Mouse (Mus musculus) limb, embryonic 12.5 days (tissue): ENCODE results near the gene Blmh. TPM values are rescaled to one million over a fixed set of nuclear protein-coding genes. Genes with fewer than 3 reads are reported as not detected.

Experiments
- ATAC-seq: fragments of 200-750 bp; cut with Nextera tagmentation; 2 replicates; pipeline ENCODE4 v1.8.0; 2017; ENCODE audit warnings: low read depth, moderate TSS enrichment; ENCODE audit not compliant: insufficient number of reproducible peaks, insufficient read depth, low FRiP score, low TSS enrichment
- H3K27ac ChIP-seq: fragments of 300-500 bp; sonication (generic); 2 replicates; pipeline ENCODE4 v1.5.1; 2016; ENCODE audit warnings: mild to moderate bottlenecking, moderate library complexity
- H3K27me3 ChIP-seq: fragments of 300-500 bp; sonication (generic); 2 replicates; pipeline ENCODE4 v1.6.1; 2016; ENCODE audit warnings: mild to moderate bottlenecking, moderate library complexity
- H3K36me3 ChIP-seq: fragments of 300-500 bp; sonication (generic); 2 replicates; pipeline ENCODE4 v1.6.1; 2016; ENCODE audit warnings: mild to moderate bottlenecking, moderate library complexity
- H3K4me1 ChIP-seq: fragments of 300-500 bp; sonication (generic); replicated peaks from 2 replicates; pipeline ENCODE4 v1.6.1; 2016
- H3K4me2 ChIP-seq: fragments of 300-500 bp; sonication (generic); 2 replicates; pipeline ENCODE4 v1.6.1; 2016; ENCODE audit warnings: mild to moderate bottlenecking, moderate library complexity
- H3K4me3 ChIP-seq: fragments of 300-500 bp; sonication (generic); replicated peaks from 2 replicates; pipeline ENCODE4 v1.5.1; 2016; ENCODE audit warnings: mild to moderate bottlenecking
- H3K9ac ChIP-seq: fragments of 300-500 bp; sonication (generic); replicated peaks from 2 replicates; pipeline ENCODE4 v1.6.1; 2016; ENCODE audit warnings: mild to moderate bottlenecking, moderate library complexity
- H3K9me3 ChIP-seq: fragments of 300-500 bp; sonication (generic); 2 replicates; pipeline ENCODE4 v1.6.1; 2016; ENCODE audit warnings: mild to moderate bottlenecking, moderate library complexity
- WGBS: fragments of 180-500 bp; shearing (Covaris S2); methylation state at CpG from one replicate; pipeline ENCODE4 v1.1.7; 2016; 5-methylcytosine and 5-hydroxymethylcytosine counted together
- polyA plus RNA-seq: library from polyadenylated mRNA; unstranded; fragments of >200 nt; fragmentation: Nextera tagmentation; extraction: Ambion mirVana; gene quantifications from 2 replicates; pipeline ENCODE4 v1.2.1, GENCODE M21; 2016

Gene Blmh
- polyA plus RNA-seq, 1 experiment from 2014 or later = 212 TPM

DNA sequence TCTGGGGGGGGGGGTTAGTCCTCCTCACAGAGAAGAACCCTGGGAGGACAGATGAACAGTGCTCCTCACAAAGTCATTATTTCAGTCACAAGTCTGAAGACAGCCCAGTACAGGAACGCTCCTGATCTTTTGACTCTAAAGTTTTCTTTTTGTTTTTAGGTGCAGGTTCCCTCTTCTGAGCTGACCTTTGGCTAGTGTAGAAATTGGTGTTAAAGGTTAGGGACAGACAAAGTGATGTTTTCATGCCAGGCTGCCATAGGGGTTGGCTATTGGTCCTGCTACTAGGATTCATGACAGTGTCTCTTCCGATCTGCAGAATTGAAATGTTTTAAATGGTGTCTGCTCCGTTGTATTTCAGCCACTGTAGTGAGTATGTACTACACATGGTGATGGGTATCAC is 103.5 kb downstream of the Blmh start:
- Histone ChIP-seq H3K27me3 (no peaks in the 10 kb centered on the region), H3K9ac (no peak overlapping the region), H3K36me3 (no peaks in the 10 kb centered on the region), H3K4me1 (no peaks in the 10 kb centered on the region), H3K4me3 (no peak overlapping the region), H3K27ac (no peak overlapping the region), H3K4me2 (no peak overlapping the region), H3K9me3 (no peaks in the 10 kb centered on the region)
- 88% methylated on average over 3 of the region's 3 CpGs for WGBS
- no peak for ATAC-seq

DNA sequence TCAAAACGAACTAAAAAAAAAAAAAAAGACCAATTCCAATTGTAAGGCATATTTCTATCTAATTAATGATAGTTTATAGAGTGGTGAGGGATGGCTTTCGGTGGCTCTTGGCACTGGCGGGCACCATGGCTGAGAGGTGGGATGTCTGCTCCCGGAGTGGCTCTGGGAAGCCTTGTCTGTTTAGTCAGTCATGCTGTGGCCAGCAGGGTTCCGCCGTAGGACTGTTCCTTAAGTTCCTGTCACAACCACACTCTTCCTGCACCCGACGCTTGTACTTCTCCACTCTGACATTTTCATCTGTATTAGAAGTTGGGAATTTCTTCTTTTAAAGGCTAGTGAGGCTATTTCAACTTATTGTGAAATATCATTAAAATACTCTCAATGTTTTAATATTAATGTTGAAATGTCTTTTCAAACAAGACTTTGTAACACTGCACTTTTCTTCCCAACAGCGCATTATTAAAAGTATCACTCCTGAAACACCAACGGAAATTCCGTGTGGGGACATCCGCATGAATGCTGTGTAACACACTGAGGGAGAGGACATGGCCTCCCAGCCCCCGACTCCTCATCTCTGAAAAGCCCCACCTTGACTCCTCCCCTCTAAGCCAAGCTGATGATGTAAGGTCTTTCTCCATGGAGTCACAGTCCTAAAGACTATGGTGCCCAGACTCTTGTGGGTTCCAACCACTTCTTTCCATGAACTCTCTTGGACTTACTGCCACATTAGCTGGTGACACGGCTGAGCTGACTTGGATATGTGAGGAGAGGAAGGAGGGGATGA is 106.7 kb downstream of the Blmh start:
- H3K36me3 ChIP-seq = no peaks in the 10 kb centered on the region
- no peak for ATAC-seq
- 75% methylated on average over 14 of the region's 14 CpGs for WGBS
- H3K4me1 ChIP-seq = no peaks in the 10 kb centered on the region
- H3K4me2 ChIP-seq = no peak overlapping the region
- H3K4me3 ChIP-seq = no peak overlapping the region
- H3K9ac ChIP-seq = no peak overlapping the region
- H3K27me3 ChIP-seq = no peaks in the 10 kb centered on the region
- no peak overlapping the region for H3K27ac ChIP-seq
- no peaks in the 10 kb centered on the region for H3K9me3 ChIP-seq

Other genes with a start within 250 kb of the Blmh start
- 0.17 and 0.18 TPM in 2 replicates for gene Trarg1, start 245.0 kb upstream of the Blmh start, polyA plus RNA-seq
- gene Gosr1, start 161.2 kb upstream of the Blmh start, polyA plus RNA-seq = 23.7 and 25.5 TPM in 2 replicates
- gene Cpd, start 77.8 kb upstream of the Blmh start, polyA plus RNA-seq = 14.8 and 16.6 TPM in 2 replicates
- not detected in 2 replicates for gene Tmigd1, start 22.6 kb upstream of the Blmh start, polyA plus RNA-seq
- gene Slc6a4, start 73.8 kb downstream of the Blmh start, polyA plus RNA-seq = 0.60 and 0.98 TPM in 2 replicates
- 77.8 and 87.3 TPM in 2 replicates for gene Nsrp1, start 153.6 kb downstream of the Blmh start, polyA plus RNA-seq